In the genomic region with DNA sequence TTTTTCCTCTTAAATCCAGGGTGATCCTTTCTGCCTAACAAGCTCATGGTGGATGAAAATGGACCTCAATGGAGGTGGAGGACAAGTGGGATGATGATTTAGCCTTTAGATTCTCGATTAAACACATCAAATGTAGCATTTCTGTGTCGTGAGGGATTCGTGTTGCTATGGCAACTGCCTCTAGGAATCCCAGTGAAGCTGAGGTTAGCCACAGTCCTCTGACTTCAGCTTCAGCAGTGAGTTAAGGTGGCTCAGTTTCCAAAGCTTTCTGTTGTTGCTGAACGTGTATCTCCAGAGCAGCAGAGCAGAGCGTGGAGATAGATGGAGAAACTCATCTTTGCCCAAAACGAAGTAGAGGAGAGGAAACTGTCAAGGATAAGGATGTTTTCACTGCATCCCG, we compare ENCODE assay signal across 34 mouse cellular contexts. TPM values are rescaled to one million over a fixed set of nuclear protein-coding genes. Genes with fewer than 3 reads are reported as not detected.
DNase-seq lines count a peak whose midpoint lies in the region; ATAC-seq and TF ChIP-seq lines count a peak whose summit lies in the region.
"Had no signal": no experiment of that assay in that cellular context is flagged by ENCODE, and none has a peak within 500 bp of the region (broad histone marks: within the 10 kb centered on the region; RNA-seq: fewer than 3 reads in every experiment).

No protein-coding gene starts in this region.

- peak; percentile 13 for DNase-seq in hindbrain, embryonic 11.5 days (ENCODE audit: low spot score)
- no peak for DNase-seq in neural tube, embryonic 10.5 days (ENCODE audit: extremely low spot score, low spot score)
- DNase-seq in brain, embryonic 14.5 days (ENCODE audit: low read depth): peak; percentile 61
- peak; percentile 6 for DNase-seq in mesoderm, embryonic 11.5 days (ENCODE audit: low read depth, low spot score)
- DNase-seq in adrenal gland, adult 2 months: no peak
- no peak for DNase-seq in spleen, postnatal 10 days (ENCODE audit: low spot score in 2 of 2)
- DNase-seq: adrenal gland, postnatal 10 days; B cell, adult 2 months; cerebellum, adult 11 months; cerebellum, adult 9-11 months; gastrocnemius, postnatal 36 days; heart, adult 2 months; heart, postnatal 14 days; kidney, adult 8-10 months; kidney, postnatal 10 days; liver, postnatal 0 days; lung, postnatal 10 days; right cerebral cortex, postnatal 25 days; spleen, adult 18-20 months; thymus, postnatal 14 days had no signal

- no peak overlapping the region for H3K4me2 ChIP-seq in hindbrain, embryonic 11.5 days (replicated peaks; ENCODE audit: low read depth, low read length)
- H3K4me2 ChIP-seq in hindbrain, embryonic 16.5 days (ENCODE audit: low read length): no peak overlapping the region
- H3K4me2 ChIP-seq in neural tube, embryonic 15.5 days: no peak overlapping the region
- H3K4me2 ChIP-seq: embryonic facial prominence, embryonic 13.5 days; forebrain, embryonic 15.5 days; heart, embryonic 13.5 days; hindbrain, embryonic 12.5 days; limb, embryonic 12.5 days; liver, embryonic 11.5 days; neural tube, embryonic 12.5 days had no signal

- no peaks in the 10 kb centered on the region for H3K9me3 ChIP-seq in hindbrain, embryonic 11.5 days (ENCODE audit: control insufficient read depth, low read length)
- H3K9me3 ChIP-seq in hindbrain, embryonic 16.5 days (ENCODE audit: control insufficient read depth, low read length): no peaks in the 10 kb centered on the region
- H3K9me3 ChIP-seq in neural tube, embryonic 15.5 days (replicated peaks): no peaks in the 10 kb centered on the region
- H3K9me3 ChIP-seq: embryonic facial prominence, embryonic 13.5 days; forebrain, embryonic 15.5 days; heart, embryonic 13.5 days; hindbrain, embryonic 12.5 days; limb, embryonic 12.5 days; neural tube, embryonic 12.5 days had no signal

- no peaks in the 10 kb centered on the region for H3K4me1 ChIP-seq in hindbrain, embryonic 11.5 days (replicated peaks; ENCODE audit: control insufficient read depth, insufficient read depth, low read length)
- H3K4me1 ChIP-seq in hindbrain, embryonic 16.5 days (ENCODE audit: control insufficient read depth, insufficient read depth, low read depth, low read length): no peaks in the 10 kb centered on the region
- H3K4me1 ChIP-seq in neural tube, embryonic 15.5 days: peaks cover 6% of the 10 kb centered on the region
- H3K4me1 ChIP-seq: embryonic facial prominence, embryonic 13.5 days; forebrain, embryonic 15.5 days; heart, embryonic 13.5 days; hindbrain, embryonic 12.5 days; limb, embryonic 12.5 days; neural tube, embryonic 12.5 days had no signal

- H3K9ac ChIP-seq in hindbrain, embryonic 11.5 days (ENCODE audit: low read depth, low read length): no peak overlapping the region
- H3K9ac ChIP-seq in hindbrain, embryonic 16.5 days (ENCODE audit: low read depth, low read length): no peak overlapping the region
- H3K9ac ChIP-seq in neural tube, embryonic 15.5 days (replicated peaks): no peak overlapping the region
- H3K9ac ChIP-seq: embryonic facial prominence, embryonic 13.5 days; forebrain, embryonic 15.5 days; heart, embryonic 13.5 days; hindbrain, embryonic 12.5 days; limb, embryonic 12.5 days; liver, postnatal 0 days; neural tube, embryonic 12.5 days had no signal

- TF ChIP-seq POLR2A in brain, embryonic 14.5 days (IDR thresholded peaks at IDR 0.05; ENCODE audit: borderline replicate concordance, extremely low read depth, insufficient read depth, insufficient read length, poor library complexity, severe bottlenecking): no peak

- H3K4me3 ChIP-seq in hindbrain, embryonic 11.5 days (ENCODE audit: low read depth, low read length): no peak overlapping the region
- H3K4me3 ChIP-seq in hindbrain, embryonic 16.5 days (ENCODE audit: low read length): no peak overlapping the region
- no peak overlapping the region for H3K4me3 ChIP-seq in neural tube, embryonic 15.5 days (replicated peaks)
- H3K4me3 ChIP-seq: embryonic facial prominence, embryonic 13.5 days; erythroblast, embryonic 14.5 days; forebrain, embryonic 15.5 days; heart, adult 2 months; heart, embryonic 13.5 days; hindbrain, embryonic 12.5 days; limb, embryonic 12.5 days; neural tube, embryonic 12.5 days had no signal

- no peak for ATAC-seq in hindbrain, embryonic 11.5 days (ENCODE audit: low FRiP score)
- ATAC-seq in hindbrain, embryonic 16.5 days: no peak
- peak; percentile 46; the same call in 1 of the 2 replicates for ATAC-seq in neural tube, embryonic 15.5 days (ENCODE audit: low FRiP score)
- ATAC-seq: activated CD4-positive, CD25-positive, alpha-beta regulatory T cell, adult 4 months; forebrain, embryonic 15.5 days; liver, postnatal 0 days; Patski had no signal

- TF ChIP-seq CTCF in brain, embryonic 14.5 days (IDR thresholded peaks at IDR 0.05; ENCODE audit: borderline replicate concordance, extremely low read depth, insufficient read depth, insufficient read length): no peak

- no peak overlapping the region for H3K27ac ChIP-seq in hindbrain, embryonic 11.5 days (ENCODE audit: low read depth, low read length)
- H3K27ac ChIP-seq in hindbrain, embryonic 16.5 days (ENCODE audit: low read depth, low read length): no peak overlapping the region
- H3K27ac ChIP-seq in neural tube, embryonic 15.5 days (replicated peaks): no peak overlapping the region; the same call in 1 of the 2 replicates
- H3K27ac ChIP-seq: embryonic facial prominence, embryonic 13.5 days; forebrain, embryonic 15.5 days; heart, adult 2 months; heart, embryonic 13.5 days; hindbrain, embryonic 12.5 days; limb, embryonic 12.5 days; neural tube, embryonic 12.5 days had no signal

- H3K27me3 ChIP-seq in hindbrain, embryonic 11.5 days (ENCODE audit: control insufficient read depth, insufficient read depth, low read length): no peaks in the 10 kb centered on the region
- no peaks in the 10 kb centered on the region for H3K27me3 ChIP-seq in hindbrain, embryonic 16.5 days (replicated peaks; ENCODE audit: control insufficient read depth, insufficient read depth, low read length)
- no peaks in the 10 kb centered on the region for H3K27me3 ChIP-seq in neural tube, embryonic 15.5 days (replicated peaks)
- H3K27me3 ChIP-seq: CH12.LX; embryonic facial prominence, embryonic 13.5 days; forebrain, embryonic 15.5 days; heart, embryonic 13.5 days; hindbrain, embryonic 12.5 days; limb, embryonic 12.5 days; neural tube, embryonic 12.5 days had no signal

- 70% methylated on average over 7 of the region's 7 CpGs for WGBS in hindbrain, embryonic 11.5 days
- 56% methylated on average over 7 of the region's 7 CpGs for WGBS in hindbrain, embryonic 16.5 days
- WGBS in neural tube, embryonic 15.5 days: 50% methylated on average over 7 of the region's 7 CpGs

- H3K36me3 ChIP-seq in hindbrain, embryonic 11.5 days (ENCODE audit: control insufficient read depth, insufficient read depth, low read length): no peaks in the 10 kb centered on the region
- no peaks in the 10 kb centered on the region for H3K36me3 ChIP-seq in hindbrain, embryonic 16.5 days (ENCODE audit: control insufficient read depth, insufficient read depth, low read length)
- H3K36me3 ChIP-seq in neural tube, embryonic 15.5 days: no peaks in the 10 kb centered on the region
- H3K36me3 ChIP-seq: embryonic facial prominence, embryonic 13.5 days; forebrain, embryonic 15.5 days; G1E; heart, embryonic 13.5 days; hindbrain, embryonic 12.5 days; limb, embryonic 12.5 days; neural tube, embryonic 12.5 days had no signal

RNA-seq across cellular contexts. Expression of a gene that starts 35.6 kb away (rescaled TPM):
- polyA plus RNA-seq in hindbrain, embryonic 11.5 days (2014; fragmentation: Nextera tagmentation; extraction: Ambion mirVana): 3.6 and 6.2 TPM in 2 replicates
- polyA plus RNA-seq in hindbrain, embryonic 16.5 days (2015; fragmentation: Nextera tagmentation; extraction: Ambion mirVana): 2.7 and 3.0 TPM in 2 replicates
- 2.8 and 3.0 TPM in 2 replicates for polyA plus RNA-seq in neural tube, embryonic 15.5 days (2015; fragmentation: Nextera tagmentation; extraction: Ambion mirVana)
- 1.8 and 3.0 TPM in 2 replicates for polyA plus RNA-seq in brain, embryonic 14.5 days (2012; rRNA removed)
- total RNA-seq in adrenal gland, adult 2 months (2021): 10 to 100 TPM; 24.7 to 26.8 TPM
- polyA plus RNA-seq in adrenal gland, adult 2 months (2012; rRNA removed): 37.1 and 39.1 TPM in 2 replicates
- total RNA-seq: CH12.LX had no signal
- polyA plus RNA-seq: activated CD4-positive, CD25-positive, alpha-beta regulatory T cell, adult 4 months; erythroblast, embryonic 14.5 days; G1E; Patski had no signal

Comparison
In these comparisons a context has a peak if more than half of its experiments do, and no peak if none do; other contexts are left out.
1. DNase-seq: peak in hindbrain, embryonic 11.5 days (single experiment), brain, embryonic 14.5 days (single experiment) and mesoderm, embryonic 11.5 days (single experiment); none in neural tube, embryonic 10.5 days (single experiment), adrenal gland, adult 2 months (single experiment) and spleen, postnatal 10 days (0 of 2).